Mouse (Mus musculus): ENCODE measurements around the gene Slc2a5. TPM values are rescaled to one million over a fixed set of nuclear protein-coding genes. Genes with fewer than 3 reads are reported as not detected.

Gene Slc2a5
- polyA plus RNA-seq, 1 experiment: not detected

DNA sequence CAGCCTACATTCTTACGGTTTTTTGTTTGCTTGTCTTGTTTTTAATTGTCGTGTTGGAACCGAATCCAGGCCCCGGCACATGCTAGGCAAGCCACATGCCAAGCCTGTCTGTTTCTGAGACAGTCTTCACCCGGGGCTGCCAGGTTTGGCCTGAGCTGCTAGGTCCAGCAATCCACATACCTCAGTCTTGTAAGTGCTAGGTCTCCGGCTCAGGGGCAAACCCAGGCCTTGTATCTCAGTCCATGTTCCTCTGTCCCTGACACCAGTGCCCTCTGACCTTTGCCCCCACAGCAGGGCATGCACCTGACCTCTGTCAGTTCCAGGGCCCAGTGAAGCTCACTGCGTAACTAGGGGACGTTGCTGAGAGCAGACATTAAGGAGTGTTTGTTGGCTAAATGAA lies 9.5 kb downstream of the Slc2a5 start:
- TF ChIP-seq TAL1 (IDR thresholded peaks at IDR 0.05; ENCODE audit: low read length) (no peak), GATA1 (IDR thresholded peaks at IDR 0.05; ENCODE audit: low read length) (no peak)
- Histone ChIP-seq H3K36me3 (ENCODE audit: control insufficient read depth) (no peaks in the 10 kb centered on the region), H3K27me3 (ENCODE audit: control insufficient read depth) (0 out of 2 replicates have a peak, but pooled peaks cover 2% of the 10 kb centered on the region)

DNA sequence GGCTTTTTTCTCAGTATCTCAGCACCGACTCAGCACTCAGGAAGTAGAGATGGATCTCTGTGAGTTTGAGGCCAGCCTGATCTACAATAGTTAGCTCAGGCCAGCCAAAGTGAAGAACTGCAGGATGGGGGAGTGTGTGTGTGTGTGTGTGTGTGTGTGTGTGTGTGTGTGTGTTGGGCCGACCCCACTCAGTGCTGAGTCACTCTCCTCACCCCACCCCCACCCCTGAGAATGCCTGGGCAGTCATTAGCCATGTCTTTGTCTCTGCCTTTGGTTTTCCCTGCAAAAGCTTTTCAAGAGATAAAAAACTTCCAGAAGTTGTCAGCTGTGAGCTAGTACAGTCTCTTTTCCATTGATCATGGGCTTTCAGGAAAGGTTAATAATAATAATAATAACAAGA lies 11.6 kb downstream of the Slc2a5 start:
- Histone ChIP-seq H3K36me3 (ENCODE audit: control insufficient read depth) (no peaks in the 10 kb centered on the region), H3K4me3 (replicated peaks) (no peak overlapping the region), H3K27me3 (ENCODE audit: control insufficient read depth) (0 out of 2 replicates have a peak, but pooled peaks cover 2% of the 10 kb centered on the region), H3K9me3 (ENCODE audit: control insufficient read depth, low read length) (no peaks in the 10 kb centered on the region), H3K4me1 (ENCODE audit: control insufficient read depth) (peaks cover 8% of the 10 kb centered on the region)
- TF ChIP-seq GATA1 (IDR thresholded peaks at IDR 0.05; ENCODE audit: low read length) (no peak), TAL1 (IDR thresholded peaks at IDR 0.05; ENCODE audit: low read length) (no peak)

More for the DNA sequence above, 9.5 kb downstream of the Slc2a5 start:
- H3K9me3 ChIP-seq (ENCODE audit: control insufficient read depth, low read length): no peaks in the 10 kb centered on the region
- peaks cover 8% of the 10 kb centered on the region for H3K4me1 ChIP-seq (ENCODE audit: control insufficient read depth)
- H3K4me3 ChIP-seq (replicated peaks): no peak overlapping the region

DNA sequence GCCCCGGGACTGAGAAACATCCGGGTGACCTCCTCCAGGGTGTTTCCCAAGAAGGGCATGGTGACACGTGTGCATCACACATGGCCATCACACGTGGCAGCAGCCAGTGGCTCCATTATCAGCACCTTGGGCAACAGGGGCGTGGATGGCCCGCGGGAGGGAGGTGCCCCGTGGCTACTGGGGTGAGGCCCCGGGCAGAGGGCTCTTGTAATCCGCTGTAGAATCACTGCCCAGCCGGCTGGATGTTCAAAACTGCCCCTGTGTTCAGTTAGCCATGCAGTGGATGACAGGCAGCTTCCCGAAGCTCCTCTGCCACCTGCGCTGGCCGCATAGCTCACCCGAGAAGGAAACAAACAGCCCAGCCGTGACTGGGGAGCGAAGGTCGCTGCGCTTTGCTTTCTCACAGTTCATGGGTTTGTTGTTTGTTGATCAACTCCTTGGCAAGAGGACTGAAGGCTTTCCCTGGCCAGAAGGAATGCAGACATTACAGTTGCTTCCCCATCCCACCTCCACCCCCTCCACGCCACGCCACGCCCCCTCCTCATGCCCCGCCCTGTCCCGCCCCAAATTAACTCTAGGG lies 13.7 kb downstream of the Slc2a5 start:
- H3K27me3 ChIP-seq (ENCODE audit: control insufficient read depth): 0 out of 2 replicates have a peak, but pooled peaks cover 2% of the 10 kb centered on the region
- H3K4me1 ChIP-seq (ENCODE audit: control insufficient read depth): peaks cover 14% of the 10 kb centered on the region
- no peaks in the 10 kb centered on the region for H3K9me3 ChIP-seq (ENCODE audit: control insufficient read depth, low read length)
- TF ChIP-seq TAL1 (IDR thresholded peaks at IDR 0.05; ENCODE audit: low read length): no peak
- no peak for TF ChIP-seq GATA1 (IDR thresholded peaks at IDR 0.05; ENCODE audit: low read length)
- peak overlapping the region; percentile 6 for H3K4me3 ChIP-seq (replicated peaks)
- H3K36me3 ChIP-seq (ENCODE audit: control insufficient read depth): no peaks in the 10 kb centered on the region

DNA sequence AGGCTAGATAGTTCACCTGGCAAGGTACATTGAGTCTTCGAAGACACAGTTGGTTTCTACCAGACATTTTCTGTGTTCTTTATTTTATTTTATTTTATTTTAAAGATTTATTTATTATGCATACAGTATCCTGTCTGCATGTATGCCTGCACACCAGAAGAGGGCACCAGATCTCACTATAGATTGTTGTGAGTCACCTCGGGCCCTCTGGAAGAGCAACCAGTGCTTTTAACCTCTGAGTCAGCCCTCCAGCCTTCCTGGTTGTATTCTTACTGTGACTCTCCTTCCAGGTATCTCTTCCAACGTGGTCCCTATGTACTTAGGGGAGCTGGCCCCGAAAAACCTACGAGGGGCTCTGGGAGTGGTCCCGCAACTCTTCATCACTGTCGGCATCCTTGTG lies 16.2 kb downstream of the Slc2a5 start:
- Histone ChIP-seq H3K4me3 (replicated peaks) (no peak overlapping the region), H3K36me3 (ENCODE audit: control insufficient read depth) (no peaks in the 10 kb centered on the region), H3K27me3 (ENCODE audit: control insufficient read depth) (0 out of 2 replicates have a peak, but pooled peaks cover 2% of the 10 kb centered on the region), H3K9me3 (ENCODE audit: control insufficient read depth, low read length) (no peaks in the 10 kb centered on the region), H3K4me1 (ENCODE audit: control insufficient read depth) (peaks cover 20% of the 10 kb centered on the region)
- no peak for TF ChIP-seq TAL1 (IDR thresholded peaks at IDR 0.05; ENCODE audit: low read length)
- TF ChIP-seq GATA1 (IDR thresholded peaks at IDR 0.05; ENCODE audit: low read length): no peak

DNA sequence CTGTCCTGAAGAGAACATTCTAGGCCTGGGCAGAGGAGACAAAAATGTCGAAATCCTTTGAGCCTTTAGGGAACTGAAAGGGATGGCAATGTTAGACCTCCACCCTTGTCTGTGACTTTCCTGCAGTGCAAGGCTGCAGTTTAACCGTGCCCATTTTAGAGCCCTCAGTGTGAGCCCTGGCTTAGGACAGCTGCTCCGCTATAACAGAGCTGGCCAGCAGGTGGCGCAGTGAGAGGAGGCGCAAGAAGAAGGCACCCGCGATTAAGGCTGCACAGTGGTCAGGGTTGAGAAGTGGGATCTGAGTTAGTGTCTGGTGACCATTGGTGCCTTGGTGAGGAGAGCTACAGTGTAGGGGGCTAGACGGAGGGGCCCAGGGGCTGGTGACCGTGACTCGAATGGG lies 17.6 kb downstream of the Slc2a5 start:
- TF ChIP-seq GATA1 (IDR thresholded peaks at IDR 0.05; ENCODE audit: low read length): no peak
- TF ChIP-seq TAL1 (IDR thresholded peaks at IDR 0.05; ENCODE audit: low read length): no peak
- H3K9me3 ChIP-seq (ENCODE audit: control insufficient read depth, low read length): no peaks in the 10 kb centered on the region
- no peaks in the 10 kb centered on the region for H3K36me3 ChIP-seq (ENCODE audit: control insufficient read depth)
- peaks cover 20% of the 10 kb centered on the region for H3K4me1 ChIP-seq (ENCODE audit: control insufficient read depth)
- H3K4me3 ChIP-seq (replicated peaks): no peak overlapping the region
- H3K27me3 ChIP-seq (ENCODE audit: control insufficient read depth): 0 out of 2 replicates have a peak, but pooled peaks cover 2% of the 10 kb centered on the region

DNA sequence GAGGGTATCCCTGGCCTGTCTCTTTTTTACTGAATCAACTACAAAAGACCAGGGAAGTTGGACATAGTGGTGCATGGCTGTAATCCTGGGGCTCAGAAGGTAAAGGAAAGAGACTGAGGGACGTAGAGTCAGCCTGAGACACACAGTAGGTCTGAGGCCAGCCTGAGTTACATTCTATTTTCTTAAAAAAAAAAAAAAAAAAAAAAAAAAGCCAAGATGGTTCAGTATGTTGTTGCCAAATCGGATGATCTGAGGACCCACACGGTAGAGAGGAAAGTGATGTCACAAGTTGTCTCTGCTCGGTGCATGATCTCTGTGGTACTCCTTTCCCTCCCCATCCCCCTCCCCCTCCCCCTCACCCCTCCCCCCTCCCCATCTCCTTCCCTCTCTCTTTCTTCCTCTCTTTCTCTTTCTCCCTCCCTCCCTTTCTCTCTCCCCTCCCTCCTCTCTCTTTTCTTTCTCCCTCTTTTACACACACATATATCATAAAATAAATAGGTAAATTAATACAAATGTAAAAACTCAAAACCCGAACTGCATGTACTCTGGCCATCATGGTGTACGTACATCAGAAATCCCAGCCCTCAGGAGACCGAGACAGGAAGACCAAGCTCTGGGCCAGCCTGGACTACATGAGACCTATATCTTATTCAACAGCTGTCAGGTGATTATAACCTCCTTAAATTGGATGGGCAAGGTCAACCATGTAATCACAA lies 18.4 kb downstream of the Slc2a5 start:
- H3K36me3 ChIP-seq (ENCODE audit: control insufficient read depth): no peaks in the 10 kb centered on the region
- H3K9me3 ChIP-seq (ENCODE audit: control insufficient read depth, low read length): no peaks in the 10 kb centered on the region
- 0 out of 2 replicates have a peak, but pooled peaks cover 2% of the 10 kb centered on the region for H3K27me3 ChIP-seq (ENCODE audit: control insufficient read depth)
- peaks cover 18% of the 10 kb centered on the region for H3K4me1 ChIP-seq (ENCODE audit: control insufficient read depth)
- H3K4me3 ChIP-seq (replicated peaks): no peak overlapping the region
- TF ChIP-seq GATA1 (IDR thresholded peaks at IDR 0.05; ENCODE audit: low read length): no peak

DNA sequence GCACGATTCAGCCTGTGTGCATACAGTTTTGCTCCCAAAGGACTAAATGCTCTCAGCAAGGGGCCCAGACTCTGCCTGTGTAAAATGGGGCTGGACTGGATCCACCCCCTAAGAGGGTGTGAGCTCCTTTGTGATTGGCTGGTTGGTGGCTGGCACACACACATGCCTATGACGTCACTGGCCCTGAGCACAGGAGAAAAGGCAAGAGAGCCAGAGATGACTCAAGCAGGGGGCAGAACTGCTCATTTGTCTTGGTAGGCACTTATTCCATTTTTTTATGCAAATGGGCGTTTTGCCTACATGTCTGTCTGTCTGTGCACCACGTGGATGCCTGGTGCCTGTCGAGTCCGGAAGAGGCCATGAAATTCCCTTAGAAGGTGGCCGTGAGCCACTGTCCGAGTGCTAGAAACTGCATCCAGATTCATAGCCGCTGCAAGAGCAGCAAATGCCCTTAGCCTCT lies 19.0 kb downstream of the Slc2a5 start:
- no peaks in the 10 kb centered on the region for H3K27me3 ChIP-seq (ENCODE audit: control insufficient read depth)
- H3K4me3 ChIP-seq (replicated peaks): no peak overlapping the region
- no peaks in the 10 kb centered on the region for H3K9me3 ChIP-seq (ENCODE audit: control insufficient read depth, low read length)
- H3K4me1 ChIP-seq (ENCODE audit: control insufficient read depth): peaks cover 12% of the 10 kb centered on the region
- TF ChIP-seq GATA1 (IDR thresholded peaks at IDR 0.05; ENCODE audit: low read length): no peak
- no peak for TF ChIP-seq TAL1 (IDR thresholded peaks at IDR 0.05; ENCODE audit: low read length)
- H3K36me3 ChIP-seq (ENCODE audit: control insufficient read depth): no peaks in the 10 kb centered on the region

DNA sequence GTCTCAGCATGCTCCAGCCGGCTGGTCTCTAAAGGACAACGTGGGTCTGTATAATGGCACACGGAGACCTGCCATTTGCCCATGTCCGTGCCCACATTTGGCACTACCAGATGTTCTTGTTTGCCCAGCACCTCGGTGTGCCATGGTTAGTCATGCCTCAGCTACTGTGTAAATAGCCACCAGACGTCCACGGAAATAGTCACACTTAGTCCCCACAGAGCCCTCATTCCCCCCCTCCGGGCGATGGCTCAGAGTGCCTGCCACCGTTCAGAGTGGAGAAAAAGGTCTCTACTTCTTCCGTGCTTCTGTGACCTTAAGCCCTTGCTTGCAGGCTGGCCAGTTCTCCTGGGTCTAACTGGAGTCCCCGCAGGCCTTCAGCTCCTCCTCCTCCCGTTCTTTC lies 20.0 kb downstream of the Slc2a5 start:
- H3K4me3 ChIP-seq (replicated peaks): no peak overlapping the region
- no peaks in the 10 kb centered on the region for H3K36me3 ChIP-seq (ENCODE audit: control insufficient read depth)
- H3K27me3 ChIP-seq (ENCODE audit: control insufficient read depth): no peaks in the 10 kb centered on the region
- no peaks in the 10 kb centered on the region for H3K9me3 ChIP-seq (ENCODE audit: control insufficient read depth, low read length)
- no peak for TF ChIP-seq GATA1 (IDR thresholded peaks at IDR 0.05; ENCODE audit: low read length)
- no peak for TF ChIP-seq TAL1 (IDR thresholded peaks at IDR 0.05; ENCODE audit: low read length)
- H3K4me1 ChIP-seq (ENCODE audit: control insufficient read depth): peaks cover 11% of the 10 kb centered on the region

DNA sequence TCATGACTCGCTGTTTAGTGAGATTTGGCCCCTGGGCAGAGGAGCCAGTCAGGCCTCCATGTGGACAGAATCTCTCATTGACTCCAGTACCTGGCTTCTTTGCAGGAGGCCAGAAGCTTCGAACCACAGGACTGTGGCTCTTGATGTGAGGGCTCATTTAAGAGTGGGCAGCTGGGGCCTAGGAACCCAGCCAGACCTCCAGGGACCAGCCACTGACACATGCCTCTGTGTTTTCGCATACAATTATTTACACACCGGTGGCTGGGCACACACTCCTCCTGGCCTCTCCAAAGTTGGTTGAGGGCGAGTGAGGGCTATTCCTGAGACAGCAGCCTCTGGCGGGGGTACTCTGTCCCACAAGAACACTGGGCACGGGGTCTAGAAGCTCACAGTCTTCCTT lies 21.3 kb downstream of the Slc2a5 start:
- no peak for TF ChIP-seq TAL1 (IDR thresholded peaks at IDR 0.05; ENCODE audit: low read length)
- no peak for TF ChIP-seq GATA1 (IDR thresholded peaks at IDR 0.05; ENCODE audit: low read length)
- no peaks in the 10 kb centered on the region for H3K9me3 ChIP-seq (ENCODE audit: control insufficient read depth, low read length)
- H3K27me3 ChIP-seq (ENCODE audit: control insufficient read depth): no peaks in the 10 kb centered on the region
- peaks cover 11% of the 10 kb centered on the region for H3K4me1 ChIP-seq (ENCODE audit: control insufficient read depth)
- H3K36me3 ChIP-seq (ENCODE audit: control insufficient read depth): no peaks in the 10 kb centered on the region
- H3K4me3 ChIP-seq (replicated peaks): no peak overlapping the region
